Mouse (Mus musculus) lung, embryonic 14.5 days (tissue): ENCODE data around the gene Igdcc4. TPM values are rescaled to one million over a fixed set of nuclear protein-coding genes. Genes with fewer than 3 reads are reported as not detected.

Experiments used
- ATAC-seq: fragments of 200-750 bp; cut with Nextera tagmentation; 2 replicates; pipeline ENCODE4 v1.8.0; 2017; ENCODE audit warnings: mild to moderate bottlenecking, moderate TSS enrichment, moderate library complexity; ENCODE audit not compliant: insufficient read depth
- DNase-seq: peaks from one replicate; pipeline ENCODE4 v3.0.0-alpha.2; 2015
- H3K27ac ChIP-seq: fragments of 300-500 bp; sonication (generic); 2 replicates; pipeline ENCODE4 v1.5.1; 2014; ENCODE audit warnings: low read depth, mild to moderate bottlenecking, moderate library complexity
- H3K27me3 ChIP-seq: fragments of 300-500 bp; sonication (generic); 2 replicates; pipeline ENCODE4 v1.6.1; 2014; ENCODE audit warnings: low read length, control low read depth; ENCODE audit not compliant: insufficient read depth
- H3K36me3 ChIP-seq: fragments of 300-500 bp; sonication (generic); 2 replicates; pipeline ENCODE4 v1.6.1; 2014; ENCODE audit warnings: control low read depth; ENCODE audit not compliant: insufficient read depth
- H3K4me1 ChIP-seq: fragments of 300-500 bp; sonication (generic); 2 replicates; pipeline ENCODE4 v1.6.1; 2014; ENCODE audit warnings: antibody characterized with exemption, control low read depth; ENCODE audit not compliant: insufficient read depth
- H3K4me2 ChIP-seq: fragments of 300-500 bp; sonication (generic); 2 replicates; pipeline ENCODE4 v1.6.1; 2014; ENCODE audit warnings: mild to moderate bottlenecking
- H3K4me3 ChIP-seq: fragments of 300-500 bp; sonication (generic); 2 replicates; pipeline ENCODE4 v1.5.1; 2014; ENCODE audit warnings: low read depth, low read length
- H3K9ac ChIP-seq: fragments of 300-500 bp; sonication (generic); 2 replicates; pipeline ENCODE4 v1.6.1; 2014
- H3K9me3 ChIP-seq: fragments of 300-500 bp; sonication (generic); 2 replicates; pipeline ENCODE4 v1.6.1; 2016; ENCODE audit warnings: low read depth, low read length, control low read depth
- CTCF ChIP-seq: IDR thresholded peaks from 2 replicates; pipeline ENCODE4 v1.5.1; 2016; ENCODE audit warnings: antibody characterized with exemption, low read depth
- WGBS: fragments of 180-500 bp; shearing (Covaris S2); extraction: QIAGEN DNeasy Blood & Tissue Kit; methylation state at CpG from one replicate; pipeline ENCODE4 v1.1.7; 2014; 5-methylcytosine and 5-hydroxymethylcytosine counted together
- polyA plus RNA-seq: library from polyadenylated mRNA; unstranded; fragments of >200 nt; fragmentation: Nextera tagmentation; extraction: Ambion mirVana; gene quantifications from 2 replicates; pipeline ENCODE4 v1.2.1, GENCODE M21; 2014

The Igdcc4 gene
- polyA plus RNA-seq, 1 experiment from 2014 or later = 28.9 TPM

GRCm38 (mm10) chr9:65168952-65169351, 67.7 kb downstream of the Igdcc4 start:
- Histone ChIP-seq H3K9me3 (no peaks in the 10 kb centered on the region), H3K36me3 (no peaks in the 10 kb centered on the region), H3K4me3 (no peak overlapping the region), H3K4me2 (no peak overlapping the region), H3K27ac (no peak overlapping the region), H3K4me1 (no peaks in the 10 kb centered on the region; the same call in 1 of the 2 replicates), H3K9ac (no peak overlapping the region), H3K27me3 (peaks cover under 1% of the 10 kb centered on the region; the same call in 1 of the 2 replicates)
- no peak for ATAC-seq
- TF ChIP-seq CTCF = no peak
- no peak for DNase-seq
- 42% methylated on average over 4 of the region's 4 CpGs for WGBS

DNA sequence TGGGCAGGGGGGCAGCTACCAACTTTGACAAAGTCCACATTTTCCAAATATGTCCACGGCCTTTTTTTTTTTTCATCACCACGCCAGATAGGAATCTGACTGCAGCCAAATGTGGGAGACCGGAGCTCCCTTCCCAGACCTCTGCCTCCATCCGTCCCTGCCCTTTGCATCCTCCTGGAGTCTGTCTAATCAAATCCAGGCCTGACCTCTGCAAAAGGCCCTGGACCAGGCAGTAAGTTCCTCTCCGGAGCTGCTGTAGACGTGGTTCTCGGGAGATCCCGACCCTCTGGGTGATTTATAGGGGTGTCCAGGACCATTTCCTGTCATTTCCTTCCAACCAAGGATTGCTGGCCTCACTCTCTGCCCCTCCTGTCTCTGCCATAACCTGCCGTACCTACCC, 71.4 kb downstream of the Igdcc4 start:
- WGBS = 46% methylated on average over 9 of the region's 9 CpGs
- Histone ChIP-seq H3K4me3 (no peak overlapping the region), H3K36me3 (no peaks in the 10 kb centered on the region), H3K9ac (no peak overlapping the region), H3K9me3 (no peaks in the 10 kb centered on the region), H3K4me1 (no peaks in the 10 kb centered on the region; the same call in 1 of the 2 replicates), H3K4me2 (no peak overlapping the region), H3K27ac (no peak overlapping the region), H3K27me3 (no peaks in the 10 kb centered on the region)
- no peak for TF ChIP-seq CTCF
- DNase-seq = no peak
- no peak for ATAC-seq

DNA sequence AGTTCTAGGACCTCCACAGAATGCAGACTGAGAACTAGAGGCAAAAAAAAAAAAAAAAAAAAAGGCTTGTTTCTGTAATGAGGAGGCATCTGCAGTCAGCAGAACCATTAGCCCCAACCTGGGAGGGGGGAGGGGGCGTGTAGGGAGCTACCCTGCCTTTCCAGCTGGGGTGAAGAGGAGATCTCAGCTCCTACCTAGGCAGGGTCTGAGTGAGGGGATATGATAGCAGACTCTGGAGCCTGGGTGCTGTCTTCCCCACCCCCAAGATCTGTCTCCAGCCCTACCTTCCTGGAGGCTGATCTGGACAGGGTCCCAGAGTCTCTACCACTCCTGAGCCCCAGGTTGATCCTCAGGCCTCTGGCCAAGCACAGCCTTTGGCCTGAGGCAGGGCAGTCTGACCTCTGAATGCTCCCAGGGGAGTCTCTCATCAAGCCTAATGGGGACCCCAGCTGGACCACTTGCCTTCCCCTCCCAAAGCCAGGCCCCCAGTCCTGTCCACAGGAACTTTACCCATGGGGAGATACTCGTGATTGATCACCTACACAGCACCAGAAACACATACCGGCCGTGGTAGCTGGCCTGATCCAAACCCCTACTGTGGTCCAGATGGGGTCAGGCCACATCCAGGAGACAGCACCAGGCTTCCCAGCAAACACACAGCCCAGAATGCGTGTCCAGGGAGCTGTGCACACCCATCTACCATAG, 74.1 kb downstream of the Igdcc4 start:
- Histone ChIP-seq H3K4me2 (no peak overlapping the region), H3K4me1 (peaks cover 13% of the 10 kb centered on the region), H3K36me3 (no peaks in the 10 kb centered on the region), H3K9ac (no peak overlapping the region), H3K27me3 (no peaks in the 10 kb centered on the region), H3K4me3 (no peak overlapping the region), H3K27ac (no peak overlapping the region), H3K9me3 (no peaks in the 10 kb centered on the region)
- 44% methylated on average over 5 of the region's 5 CpGs for WGBS
- no peak for TF ChIP-seq CTCF
- DNase-seq = no peak
- ATAC-seq = no peak

DNA sequence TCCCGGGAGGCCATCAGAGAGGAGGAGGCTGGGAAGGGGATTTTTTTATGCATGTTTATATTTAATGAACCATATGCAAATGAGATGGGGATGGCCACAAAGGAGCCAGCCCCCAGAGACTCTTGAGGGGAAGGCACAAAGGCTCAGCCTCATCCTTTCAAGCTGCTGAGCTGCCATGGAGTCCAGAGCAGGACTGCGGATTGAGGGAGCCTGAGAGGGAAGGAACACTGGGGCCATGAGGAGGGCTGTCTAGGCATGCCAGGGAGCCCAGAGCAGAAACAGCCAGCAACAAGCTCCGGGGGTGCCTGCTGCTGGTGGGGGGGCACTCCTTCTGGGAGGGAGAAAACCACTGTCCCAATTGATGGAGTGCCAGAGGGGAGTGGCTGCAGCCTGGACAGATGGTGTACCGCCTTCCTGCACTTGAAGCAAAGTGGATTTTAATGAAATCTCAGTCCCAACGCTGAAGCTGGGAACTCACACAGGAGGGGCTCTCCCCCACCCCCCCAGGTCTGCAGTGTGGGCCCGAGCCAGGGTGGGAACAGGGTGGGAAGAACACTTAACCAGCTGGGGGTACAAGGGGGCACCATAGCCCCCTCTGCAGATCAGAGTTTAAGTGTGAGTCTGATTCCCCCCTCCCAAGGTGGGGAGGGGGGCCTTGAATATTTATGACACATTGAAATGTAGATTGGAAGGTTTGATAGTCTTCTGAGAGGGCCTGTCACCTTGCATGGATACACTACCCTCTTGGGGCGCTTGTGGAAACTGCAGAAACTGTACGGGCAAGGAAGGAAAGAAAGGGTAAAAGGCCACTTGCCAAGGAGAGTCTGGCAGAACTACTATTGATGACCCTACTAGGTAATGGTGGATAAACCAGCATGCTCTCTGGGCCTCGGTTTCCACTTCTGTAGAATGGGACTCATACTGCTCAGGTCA, 74.9 kb downstream of the Igdcc4 start:
- H3K36me3 ChIP-seq = no peaks in the 10 kb centered on the region
- peaks cover 13% of the 10 kb centered on the region for H3K4me1 ChIP-seq
- ATAC-seq (no peak), DNase-seq (peak; percentile 27)
- H3K27ac ChIP-seq = no peak overlapping the region
- no peak overlapping the region for H3K4me2 ChIP-seq
- no peak overlapping the region for H3K4me3 ChIP-seq
- no peak overlapping the region for H3K9ac ChIP-seq
- H3K27me3 ChIP-seq = no peaks in the 10 kb centered on the region
- TF ChIP-seq CTCF = peak; percentile 30; the same call in 1 of the 2 replicates
- 29% methylated on average over 9 of the region's 9 CpGs for WGBS
- H3K9me3 ChIP-seq = no peaks in the 10 kb centered on the region

DNA sequence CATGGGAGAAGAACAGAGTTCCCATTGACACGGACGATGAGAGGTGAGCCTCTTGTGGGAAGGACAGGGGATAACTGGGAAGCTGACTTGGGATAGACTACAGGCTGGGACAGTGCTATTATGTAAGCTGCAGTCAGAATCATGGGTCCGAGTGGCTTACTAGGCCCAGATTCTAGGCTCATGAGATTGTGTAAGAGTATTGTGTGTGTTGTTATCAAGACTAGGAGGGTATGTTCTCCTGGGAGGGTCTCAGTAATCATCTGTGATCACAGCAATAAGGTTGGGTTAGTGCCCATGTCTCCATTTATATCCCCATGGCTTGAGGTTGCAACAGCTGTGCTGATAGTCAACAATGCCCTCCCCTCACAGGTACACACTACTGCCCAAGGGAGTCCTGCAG, 76.2 kb downstream of the Igdcc4 start:
- H3K36me3 ChIP-seq = 0 out of 2 replicates have a peak, but pooled peaks cover under 1% of the 10 kb centered on the region
- DNase-seq = no peak
- H3K4me2 ChIP-seq = no peak overlapping the region
- H3K27me3 ChIP-seq = no peaks in the 10 kb centered on the region
- TF ChIP-seq CTCF = no peak
- no peak overlapping the region for H3K9ac ChIP-seq
- no peak for ATAC-seq
- no peaks in the 10 kb centered on the region for H3K9me3 ChIP-seq
- peaks cover 13% of the 10 kb centered on the region for H3K4me1 ChIP-seq
- H3K27ac ChIP-seq = no peak overlapping the region
- WGBS = 66% methylated on average over 3 of the region's 3 CpGs
- H3K4me3 ChIP-seq = no peak overlapping the region

DNA sequence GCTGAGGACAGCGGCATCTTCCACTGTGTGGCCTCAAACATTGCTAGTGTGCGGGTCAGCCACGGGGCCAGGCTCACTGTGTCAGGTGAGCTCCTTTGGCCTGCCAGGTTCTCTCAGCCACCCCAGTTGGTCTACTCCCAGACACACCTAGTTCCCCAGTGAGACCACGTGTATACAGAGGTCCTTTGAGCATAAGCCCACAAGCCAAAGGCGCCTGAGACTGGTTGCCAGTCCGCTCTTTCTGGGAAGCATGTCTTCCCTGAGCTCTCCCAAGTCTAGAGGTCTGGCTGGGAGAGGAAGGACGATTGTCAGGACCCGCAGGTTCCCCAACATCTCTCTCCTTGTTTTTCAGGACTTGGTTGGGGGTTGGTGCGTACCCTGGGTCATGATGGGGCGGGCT, 76.6 kb downstream of the Igdcc4 start:
- no peak overlapping the region for H3K4me3 ChIP-seq
- H3K4me1 ChIP-seq = peaks cover 13% of the 10 kb centered on the region; the same call in 1 of the 2 replicates
- DNase-seq = no peak
- no peak overlapping the region for H3K9ac ChIP-seq
- H3K27me3 ChIP-seq = no peaks in the 10 kb centered on the region
- H3K27ac ChIP-seq = no peak overlapping the region
- H3K36me3 ChIP-seq = 0 out of 2 replicates have a peak, but pooled peaks cover 4% of the 10 kb centered on the region
- no peak for TF ChIP-seq CTCF
- no peak for ATAC-seq
- H3K4me2 ChIP-seq = no peak overlapping the region
- 67% methylated on average over 10 of the region's 10 CpGs for WGBS
- H3K9me3 ChIP-seq = no peaks in the 10 kb centered on the region
